Mouse (Mus musculus): ENCODE measurements around the gene Defb7. TPM values are rescaled to one million over a fixed set of nuclear protein-coding genes. Genes with fewer than 3 reads are reported as not detected.

Defb7 gene
- total RNA-seq (2021), result not detected
- long read RNA-seq, experiment 1, result 0 reads
- long read RNA-seq, experiment 2, result 0 reads

DNA sequence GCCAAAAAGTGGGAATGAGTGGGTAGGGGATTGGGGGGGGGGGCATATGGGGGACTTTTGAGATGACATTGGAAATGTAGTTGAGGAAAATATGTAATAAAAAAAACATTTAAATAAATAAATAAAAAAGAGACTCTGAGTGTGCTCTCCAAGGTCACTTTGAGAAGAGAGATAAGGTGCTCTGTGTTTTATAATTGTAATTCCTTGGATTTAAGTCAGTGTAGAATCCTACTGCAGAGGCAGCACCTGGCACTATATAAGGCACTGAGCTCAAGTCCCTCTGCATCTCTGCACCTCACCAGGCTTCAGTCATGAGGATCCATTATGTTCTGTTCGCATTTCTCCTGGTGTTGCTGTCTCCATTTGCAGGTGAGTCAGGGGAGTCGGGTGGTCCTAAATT is at the start of gene Defb7:
Gene Defb7, plus strand, starts transcription at position 301 of the 400 bp plus-strand sequence.
- DNase-seq, result no peak

DNA sequence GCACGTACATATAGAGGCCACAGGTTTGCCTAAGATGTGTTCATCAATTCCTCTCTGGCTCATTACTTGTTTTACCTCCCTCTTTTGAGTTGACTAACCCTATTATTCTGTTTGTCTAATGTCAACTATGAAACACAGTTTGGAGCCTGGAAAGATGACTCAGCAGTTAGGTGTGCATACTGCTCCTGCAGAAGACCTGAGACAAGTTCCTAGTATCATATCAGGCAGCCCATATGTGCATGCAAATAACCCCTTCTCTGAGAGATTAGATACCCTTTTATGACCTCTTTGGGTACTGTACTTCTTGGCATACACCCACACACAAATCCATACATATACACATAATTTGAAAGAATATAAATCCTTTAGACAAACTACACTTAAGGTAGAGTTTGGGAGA is 48.5 kb upstream of the Defb7 start:
- DNase-seq, result no peak

DNA sequence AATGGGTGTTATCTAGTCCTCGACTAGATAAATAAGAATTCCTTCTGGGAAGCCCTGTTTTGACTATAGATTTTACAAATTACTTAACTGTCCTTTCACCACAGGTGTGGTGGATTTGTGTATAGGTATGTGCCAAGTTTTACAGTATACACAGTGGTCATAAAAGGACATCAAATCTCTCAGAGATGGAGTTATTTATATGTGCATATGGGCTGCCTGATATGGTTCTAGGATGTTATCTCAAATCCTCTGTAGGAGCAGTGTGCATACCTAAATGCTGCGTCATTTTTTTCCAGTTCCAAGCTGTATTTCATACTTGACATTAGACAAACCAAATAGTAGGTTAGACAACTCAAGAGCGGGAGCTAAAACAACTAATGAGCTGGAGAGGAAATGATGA is 33.5 kb upstream of the Defb7 start:
- DNase-seq, result no peak

DNA sequence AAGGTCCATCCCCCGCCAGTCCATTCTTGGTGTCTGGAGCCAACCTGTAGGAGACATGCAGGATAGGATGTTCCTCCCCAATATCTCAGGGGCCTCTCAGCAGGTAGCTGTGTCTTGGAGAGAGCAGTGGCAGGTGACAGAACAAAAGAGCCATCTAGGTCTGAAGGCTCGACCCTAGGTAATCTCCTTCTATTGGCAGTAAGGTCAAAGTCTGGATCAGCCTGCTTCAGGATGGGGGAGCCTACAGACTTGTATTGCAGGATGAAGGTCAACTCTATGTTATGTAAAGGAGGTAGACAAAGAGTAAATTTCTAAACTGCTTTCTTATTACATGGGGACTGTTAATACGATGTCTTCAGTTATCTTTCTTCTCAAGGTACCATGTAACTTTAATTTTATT is 25.9 kb upstream of the Defb7 start:
- DNase-seq, result no peak

DNA sequence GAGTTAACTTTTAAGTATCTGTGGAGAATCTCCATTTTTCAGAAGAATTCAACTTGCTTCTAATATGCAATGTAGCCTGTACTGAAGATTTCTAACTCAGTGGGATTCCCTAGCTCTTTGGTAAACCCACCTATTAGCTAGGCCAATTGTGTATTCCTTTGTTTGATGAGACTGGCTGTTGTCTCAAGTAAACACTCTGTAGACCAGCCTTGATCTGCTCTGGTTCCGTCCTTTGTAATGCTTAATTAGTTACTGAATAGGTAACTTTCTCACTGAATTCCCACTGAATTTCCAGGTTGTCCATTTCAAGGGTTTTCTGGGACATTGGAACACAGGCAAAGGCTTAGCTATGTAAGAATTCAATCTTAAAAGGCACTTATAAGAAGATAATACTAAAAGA is 5.6 kb downstream of the Defb7 start:
- no peak for DNase-seq

DNA sequence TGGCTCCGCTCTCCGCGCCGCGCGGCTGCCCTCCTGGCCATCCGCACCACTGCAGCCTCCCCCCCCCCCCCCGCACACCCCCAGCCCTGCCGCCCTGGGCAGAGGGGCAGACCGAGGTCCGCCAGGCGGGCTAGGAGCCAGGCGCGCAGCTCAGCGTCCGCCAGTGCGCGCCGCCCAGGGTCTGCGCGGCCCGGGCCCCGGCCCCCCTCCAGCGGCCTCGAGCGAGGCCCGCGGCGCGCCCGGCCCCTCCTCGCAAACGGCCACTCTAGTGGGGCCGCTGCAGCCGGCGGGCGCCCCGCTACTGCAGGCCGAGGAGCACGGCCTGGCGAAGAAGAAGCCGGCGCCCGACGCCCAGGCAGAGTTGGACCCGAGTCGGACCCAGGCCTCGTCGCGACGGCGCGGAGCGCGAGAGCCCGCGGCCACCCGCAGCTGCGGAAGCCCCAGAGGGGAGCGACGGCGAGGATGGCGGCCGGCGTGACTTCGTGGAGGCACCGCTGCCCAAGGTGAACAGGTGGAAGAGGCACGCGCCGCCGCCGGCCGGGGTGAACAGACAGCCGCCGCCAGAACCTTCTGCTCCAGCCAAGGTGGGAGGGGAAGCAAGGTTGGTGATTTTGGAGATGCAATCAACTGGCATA is 40.4 kb downstream of the Defb7 start:
- no peak for DNase-seq

DNA sequence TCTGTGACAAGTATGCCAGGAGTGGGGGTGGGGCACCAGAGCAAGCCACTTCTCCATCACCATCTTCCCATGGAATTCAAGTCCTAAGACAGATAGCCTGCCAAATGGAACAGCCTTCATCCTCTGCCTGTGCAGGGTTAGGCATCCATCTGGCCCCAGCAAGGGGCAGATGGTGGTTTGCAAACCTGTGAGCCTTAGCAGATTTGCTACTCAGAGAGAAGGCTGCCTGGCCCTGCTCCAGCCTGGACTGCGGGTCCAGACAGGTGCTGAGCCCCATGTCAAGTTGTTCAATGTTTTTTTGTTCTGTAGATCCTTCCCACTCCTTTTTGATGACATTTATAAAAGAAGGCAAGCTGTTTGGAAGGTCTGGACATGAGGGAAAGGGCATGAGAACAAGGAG is 45.5 kb downstream of the Defb7 start:
- DNase-seq, result no peak

Small RNA genes within 50 kb of the gene (microRNA-seq; reads per million reads assigned to microRNA genes)
- gene Gm27288 (not detected), gene Gm27852 (not detected)

Other genes starting within 250 kb of the Defb7 start
- not detected for gene Defb5, start 247.5 kb upstream of the Defb7 start, total RNA-seq (2021)
- gene Defb3, start 201.7 kb upstream of the Defb7 start, total RNA-seq (2021), result not detected
- gene Defb8, start 47.5 kb upstream of the Defb7 start, total RNA-seq (2021), result not detected
- gene 4930467E23Rik, start 234.5 kb downstream of the Defb7 start, total RNA-seq (2021), result under 1 TPM in 1 of 2 experiments, not detected in 1; 0.45 TPM